Mouse (Mus musculus): ENCODE measurements around the gene Cacna1b.

- TF ChIP-seq CTCF (IDR thresholded peaks at IDR 0.05; ENCODE audit: low read depth) (no peak), EP300 (IDR thresholded peaks at IDR 0.05; ENCODE audit: low read depth) (no peak)
Observed at GRCm38 (mm10) chr2:24796833-24797457, 34.0 kb upstream of the Cacna1b start.

Measured in heart, postnatal 0 days (tissue).